Mouse (Mus musculus) embryonic stem cell, embryonic (primary cell): Measurements from ENCODE around the gene Rasgrf2.

Source experiments
- CTCF ChIA-PET, 4 experiments: fragments of 300-600 bp in 2 of 4; fragments of 350-600 bp in 2 of 4; sonication (Branson Sonifier 250); formaldehyde crosslinking; loops; one replicate each; lab custom pipeline; 2022; ENCODE audit warnings: inconsistent platforms in 2 of 4; lab: Charles Lee
- POLR2A ChIA-PET, 4 experiments: fragments of 300-600 bp in 2 of 4; fragments of 350-600 bp in 2 of 4; sonication (Branson Sonifier 250); formaldehyde crosslinking; loops; one replicate each; lab custom pipeline; 2022; ENCODE audit warnings: antibody characterized with exemption in 4 of 4, inconsistent platforms in 1 of 4; lab: Charles Lee

Rasgrf2 gene

GRCm38 (mm10) chr13:92053001-92053400 lies 78.5 kb downstream of the Rasgrf2 start:
- ChIA-PET POLR2A (no interaction called here), CTCF (interaction anchor here in 1 of 4 experiments (0.6 kb wide), 1 partner anchor 1188 kb away, joined by 3 read pairs; no protein-coding TSS in a partner anchor)

GRCm38 (mm10) chr13:92051216-92051615 lies 80.2 kb downstream of the Rasgrf2 start:
- CTCF ChIA-PET: no interaction called here
- POLR2A ChIA-PET: no interaction called here

- ChIA-PET POLR2A (no interaction called here), CTCF (no interaction called here)
Measured at GRCm38 (mm10) chr13:92041584-92042563, 89.6 kb downstream of the Rasgrf2 start.

GRCm38 (mm10) chr13:92030364-92031057 lies 100.9 kb downstream of the Rasgrf2 start:
- CTCF ChIA-PET: no interaction called here
- POLR2A ChIA-PET: no interaction called here

GRCm38 (mm10) chr13:92029666-92030065 lies 101.8 kb downstream of the Rasgrf2 start:
- POLR2A ChIA-PET: no interaction called here
- CTCF ChIA-PET: no interaction called here

GRCm38 (mm10) chr13:92027951-92028350 lies 103.5 kb downstream of the Rasgrf2 start:
- ChIA-PET POLR2A (no interaction called here), CTCF (no interaction called here)

- CTCF ChIA-PET: no interaction called here
- POLR2A ChIA-PET: interaction anchor here in 1 of 4 experiments (0.6 kb wide), 1 partner anchor 285 kb away, joined by 3 read pairs; the partner anchor contains the start of gene Acot12
Measured at GRCm38 (mm10) chr13:92026651-92027050, 104.8 kb downstream of the Rasgrf2 start.

GRCm38 (mm10) chr13:92025124-92025523 lies 106.3 kb downstream of the Rasgrf2 start:
- CTCF ChIA-PET: no interaction called here
- POLR2A ChIA-PET: no interaction called here

GRCm38 (mm10) chr13:92022202-92022601 lies 109.3 kb downstream of the Rasgrf2 start:
- ChIA-PET CTCF (no interaction called here), POLR2A (no interaction called here)

- ChIA-PET CTCF (no interaction called here), POLR2A (no interaction called here)
Measured at GRCm38 (mm10) chr13:91996929-91997328, 134.5 kb downstream of the Rasgrf2 start.

GRCm38 (mm10) chr13:91991412-91991811 lies 140.0 kb downstream of the Rasgrf2 start:
- ChIA-PET POLR2A (no interaction called here), CTCF (interaction anchor here in 1 of 4 experiments (0.7 kb wide), 1 partner anchor 1579 kb away, joined by 3 read pairs; no protein-coding TSS in a partner anchor)

GRCm38 (mm10) chr13:91990709-91991284 lies 140.7 kb downstream of the Rasgrf2 start:
- POLR2A ChIA-PET: no interaction called here
- CTCF ChIA-PET: no interaction called here

GRCm38 (mm10) chr13:91988378-91988777 lies 143.1 kb downstream of the Rasgrf2 start:
- POLR2A ChIA-PET: interaction anchor here in 1 of 4 experiments (0.7 kb wide), 1 partner anchor 104 kb away, joined by 3 read pairs; no protein-coding TSS in a partner anchor

GRCm38 (mm10) chr13:91986958-91987357 lies 144.5 kb downstream of the Rasgrf2 start:
- ChIA-PET CTCF (interaction anchor here in 1 of 4 experiments (1.2 kb wide), 1 partner anchor 79 kb away, joined by 3 read pairs; no protein-coding TSS in a partner anchor), POLR2A (no interaction called here)

More at GRCm38 (mm10) chr13:91988378-91988777, 143.1 kb downstream of the Rasgrf2 start:
- CTCF ChIA-PET: no interaction called here

- ChIA-PET CTCF (interaction anchor here in 1 of 4 experiments (1.2 kb wide), 1 partner anchor 78 kb away, joined by 3 read pairs; no protein-coding TSS in a partner anchor), POLR2A (no interaction called here)
Measured at GRCm38 (mm10) chr13:91985915-91986589, 145.4 kb downstream of the Rasgrf2 start.

- ChIA-PET CTCF (no interaction called here), POLR2A (no interaction called here)
Measured at GRCm38 (mm10) chr13:91985019-91985418, 146.4 kb downstream of the Rasgrf2 start.

- POLR2A ChIA-PET: no interaction called here
Measured at GRCm38 (mm10) chr13:91982080-91982479, 149.4 kb downstream of the Rasgrf2 start.

GRCm38 (mm10) chr13:91981414-91981813 lies 150.0 kb downstream of the Rasgrf2 start:
- ChIA-PET POLR2A (no interaction called here), CTCF (no interaction called here)

More at GRCm38 (mm10) chr13:91982080-91982479, 149.4 kb downstream of the Rasgrf2 start:
- CTCF ChIA-PET: no interaction called here

- POLR2A ChIA-PET: no interaction called here
- CTCF ChIA-PET: interaction anchor here in 1 of 4 experiments (1.0 kb wide), 1 partner anchor 13 kb away, joined by 4 read pairs; no protein-coding TSS in a partner anchor
Measured at GRCm38 (mm10) chr13:91976971-91977370, 154.5 kb downstream of the Rasgrf2 start.
